Mouse (Mus musculus) small intestine, adult 2 months (tissue): Measurements from ENCODE around the gene Lonp2.

ENCODE experiments used
- CTCF ChIP-seq: fragments of 200-500 bp; IDR thresholded peaks from 2 replicates; pipeline ENCODE4 v1.5.1; 2012; ENCODE audit warnings: low read depth, mild to moderate bottlenecking, control low read depth, inconsistent platforms, low read length, moderate library complexity, mixed read lengths; ENCODE audit not compliant: insufficient replicate concordance, insufficient read length; ENCODE audit errors: extremely low read depth
- POLR2A ChIP-seq: fragments of 200-500 bp; IDR thresholded peaks from 2 replicates; pipeline ENCODE4 v1.6.1; 2012; ENCODE audit warnings: low read depth, mild to moderate bottlenecking, control low read depth, inconsistent platforms, low read length, moderate library complexity

- TF ChIP-seq CTCF (no peak), POLR2A (no peak)
Observed at GRCm38 (mm10) chr8:86730303-86730702, 106.5 kb downstream of the Lonp2 start.
